Mouse (Mus musculus): ENCODE data around the gene Rwdd2a. TPM values are rescaled to one million over a fixed set of nuclear protein-coding genes. Genes with fewer than 3 reads are reported as not detected.

Rwdd2a gene
- total and polyA plus RNA-seq, 3 experiments: 1.2 to 2.4 TPM; not detected in 1

GRCm38 (mm10) chr9:86570946-86571345, 845 bp upstream of the Rwdd2a start:
- Histone ChIP-seq H3K9ac (ENCODE audit: control insufficient read depth, low read depth, low read length, poor library complexity, severe bottlenecking) (no peak overlapping the region; the same call in 1 of the 2 replicates), H3K27ac (ENCODE audit: control insufficient read depth, low read depth, low read length) (no peak overlapping the region), H3K9me3 (replicated peaks; ENCODE audit: insufficient read depth, low read length) (no peaks in the 10 kb centered on the region), H3K36me3 (ENCODE audit: control insufficient read depth in 1 of 2, insufficient read depth in 2 of 2, low read length in 2 of 2) (no peaks in the 10 kb centered on the region; a peak in 1 of 4 replicates), H3K79me2 (ENCODE audit: control insufficient read depth, insufficient read depth, low read length, poor library complexity) (peaks cover 2% of the 10 kb centered on the region; the same call in 1 of the 2 replicates), H3K4me1 (ENCODE audit: control insufficient read depth in 1 of 2, insufficient read depth in 2 of 2, low read length in 2 of 2) (peaks cover 0 to 6% of the 10 kb centered on the region in 2 experiments; a peak in 2 of 4 replicates), H3K4me3 (ENCODE audit: control insufficient read depth in 1 of 2, insufficient read depth in 1 of 2, low read depth in 2 of 2, low read length in 2 of 2) (peak overlapping the region; percentile 93 to 96), H3K27me3 (ENCODE audit: control insufficient read depth in 1 of 2, insufficient read depth in 2 of 2, low read length in 2 of 2) (no peaks in the 10 kb centered on the region)
- peak; percentile 13 for DNase-seq (ENCODE audit: low read depth, low spot score)
- TF ChIP-seq MAFK (IDR thresholded peaks at IDR 0.05; ENCODE audit: borderline replicate concordance, low read depth, low read length): no peak
- TF ChIP-seq MYB (IDR thresholded peaks at IDR 0.05; ENCODE audit: low read depth, low read length): no peak
- no peak for TF ChIP-seq HCFC1 (IDR thresholded peaks at IDR 0.05; ENCODE audit: low read depth, low read length)
- TF ChIP-seq MAX (IDR thresholded peaks at IDR 0.05; ENCODE audit: low read length): no peak
- TF ChIP-seq GABPA (IDR thresholded peaks at IDR 0.05; ENCODE audit: low read depth, low read length): no peak

GRCm38 (mm10) chr9:86572196-86572595, 405 bp downstream of the Rwdd2a start:
- Histone ChIP-seq H3K9ac (ENCODE audit: control insufficient read depth, low read depth, low read length, poor library complexity, severe bottlenecking) (peak overlapping the region; percentile 76), H3K27ac (ENCODE audit: control insufficient read depth, low read depth, low read length) (no peak overlapping the region), H3K36me3 (ENCODE audit: control insufficient read depth in 1 of 2, insufficient read depth in 2 of 2, low read length in 2 of 2) (no peaks in the 10 kb centered on the region; a peak in 1 of 4 replicates), H3K4me1 (ENCODE audit: control insufficient read depth in 1 of 2, insufficient read depth in 2 of 2, low read length in 2 of 2) (peaks cover 0 to 6% of the 10 kb centered on the region in 2 experiments; a peak in 2 of 4 replicates), H3K9me3 (replicated peaks; ENCODE audit: insufficient read depth, low read length) (no peaks in the 10 kb centered on the region), H3K27me3 (ENCODE audit: control insufficient read depth in 1 of 2, insufficient read depth in 2 of 2, low read length in 2 of 2) (no peaks in the 10 kb centered on the region), H3K4me3 (ENCODE audit: control insufficient read depth in 1 of 2, insufficient read depth in 1 of 2, low read depth in 2 of 2, low read length in 2 of 2) (peak overlapping the region; percentile 96 to 98), H3K79me2 (ENCODE audit: control insufficient read depth, insufficient read depth, low read length, poor library complexity) (peaks cover 2% of the 10 kb centered on the region; the same call in 1 of the 2 replicates)
- TF ChIP-seq GABPA (IDR thresholded peaks at IDR 0.05; ENCODE audit: low read depth, low read length) (no peak), TBP (IDR thresholded peaks at IDR 0.05; ENCODE audit: low read depth, low read length) (no peak), SMC3 (IDR thresholded peaks at IDR 0.05; ENCODE audit: low read depth, low read length) (no peak), ELF1 (IDR thresholded peaks at IDR 0.05; ENCODE audit: low read depth, low read length) (no peak), POLR2A (IDR thresholded peaks at IDR 0.05; ENCODE audit: control insufficient read depth in 1 of 2, insufficient read depth in 1 of 2, low read depth in 1 of 2, low read length in 2 of 2, poor library complexity in 1 of 2) (no peak; a peak in 1 of 4 replicates), KAT2A (conservative IDR thresholded peaks at IDR 0.05; ENCODE audit: low read depth, low read length) (no peak), ZNF384 (IDR thresholded peaks at IDR 0.05; ENCODE audit: low read depth, low read length) (no peak), TCF12 (IDR thresholded peaks at IDR 0.05; ENCODE audit: low read depth, low read length) (no peak), HCFC1 (IDR thresholded peaks at IDR 0.05; ENCODE audit: low read depth, low read length) (no peak), USF2 (IDR thresholded peaks at IDR 0.05; ENCODE audit: borderline replicate concordance in 1 of 2, insufficient read depth in 1 of 2, low read depth in 1 of 2, low read length in 2 of 2) (no peak), POLR2AphosphoS2 (IDR thresholded peaks at IDR 0.05; ENCODE audit: low read length) (no peak)
- no peak for DNase-seq (ENCODE audit: low read depth, low spot score)
